Mouse (Mus musculus) erythroblast, embryonic 14.5 days (primary cell): ENCODE results near the gene Cdk14.
"Not testable (repeated sequence)": the region's sequence is repeated elsewhere in the genome, so short reads cannot be mapped to it uniquely, and the experiment has no call there.

Experiments used
- GATA1 ChIP-seq: IDR thresholded peaks from 2 replicates; pipeline ENCODE4 v1.6.1; 2012; ENCODE audit warnings: low read length, inconsistent platforms, mixed read lengths
- TAL1 ChIP-seq: IDR thresholded peaks from 3 replicates; pipeline ENCODE4 v1.6.1; 2012; ENCODE audit warnings: low read length, inconsistent platforms, mixed read lengths

- TF ChIP-seq TAL1, GATA1: not testable (repeated sequence)
These were observed 185.2 kb downstream of the Cdk14 start for GRCm38 (mm10) chr5:5234935-5235334.
